Mouse (Mus musculus): ENCODE results near the gene Hspb8.

DNA sequence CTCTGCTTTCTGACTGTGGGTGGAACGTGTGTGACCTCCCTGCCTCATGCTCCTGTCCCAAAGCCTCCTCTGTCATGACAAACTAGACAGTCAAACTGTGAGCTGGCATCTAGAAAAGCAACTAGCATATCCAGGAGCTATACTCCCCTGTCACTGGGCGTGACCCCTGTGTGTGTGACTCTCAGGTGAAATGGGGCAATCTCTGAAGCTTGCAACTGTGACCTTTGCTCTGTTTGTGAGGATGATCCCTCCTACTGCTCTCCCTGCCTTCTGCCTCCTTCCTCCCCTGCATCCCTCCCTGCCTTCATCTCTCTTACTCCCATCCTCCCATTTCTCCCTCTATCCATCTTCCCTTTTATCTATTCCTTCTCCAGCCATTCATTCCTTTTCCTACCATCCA is 18.6 kb downstream of the Hspb8 start:
- TF ChIP-seq MAX (IDR thresholded peaks at IDR 0.05; ENCODE audit: low read length): no peak
- no peak for TF ChIP-seq POLR2A (IDR thresholded peaks at IDR 0.05; ENCODE audit: control insufficient read depth in 1 of 2, insufficient read depth in 1 of 2, low read depth in 1 of 2, low read length in 2 of 2, poor library complexity in 1 of 2)
- TF ChIP-seq BHLHE40 (IDR thresholded peaks at IDR 0.05; ENCODE audit: borderline replicate concordance, low read depth, low read length): no peak
- no peak for TF ChIP-seq CTCF (IDR thresholded peaks at IDR 0.05 in 2 of 3, conservative IDR thresholded peaks at IDR 0.05 in 1 of 3; ENCODE audit: control insufficient read depth in 1 of 3, insufficient read depth in 1 of 3, low read depth in 2 of 3, low read length in 3 of 3, poor library complexity in 1 of 3, severe bottlenecking in 1 of 3)
- no peak for TF ChIP-seq POLR2AphosphoS2 (IDR thresholded peaks at IDR 0.05; ENCODE audit: low read length)
- TF ChIP-seq EP300 (IDR thresholded peaks at IDR 0.05; ENCODE audit: low read depth in 1 of 2, low read length in 2 of 2): no peak
- TF ChIP-seq HCFC1 (IDR thresholded peaks at IDR 0.05; ENCODE audit: low read depth, low read length): no peak
- TF ChIP-seq MYC (IDR thresholded peaks at IDR 0.05; ENCODE audit: low read depth, low read length): no peak
- no peak for TF ChIP-seq GATA1 (IDR thresholded peaks at IDR 0.05; ENCODE audit: low read depth, low read length)
- TF ChIP-seq CHD2 (IDR thresholded peaks at IDR 0.05; ENCODE audit: low read length): no peak

All from MEL (cell line).